Mouse (Mus musculus): ENCODE measurements around the gene Zfhx3.

Gene Zfhx3

DNA sequence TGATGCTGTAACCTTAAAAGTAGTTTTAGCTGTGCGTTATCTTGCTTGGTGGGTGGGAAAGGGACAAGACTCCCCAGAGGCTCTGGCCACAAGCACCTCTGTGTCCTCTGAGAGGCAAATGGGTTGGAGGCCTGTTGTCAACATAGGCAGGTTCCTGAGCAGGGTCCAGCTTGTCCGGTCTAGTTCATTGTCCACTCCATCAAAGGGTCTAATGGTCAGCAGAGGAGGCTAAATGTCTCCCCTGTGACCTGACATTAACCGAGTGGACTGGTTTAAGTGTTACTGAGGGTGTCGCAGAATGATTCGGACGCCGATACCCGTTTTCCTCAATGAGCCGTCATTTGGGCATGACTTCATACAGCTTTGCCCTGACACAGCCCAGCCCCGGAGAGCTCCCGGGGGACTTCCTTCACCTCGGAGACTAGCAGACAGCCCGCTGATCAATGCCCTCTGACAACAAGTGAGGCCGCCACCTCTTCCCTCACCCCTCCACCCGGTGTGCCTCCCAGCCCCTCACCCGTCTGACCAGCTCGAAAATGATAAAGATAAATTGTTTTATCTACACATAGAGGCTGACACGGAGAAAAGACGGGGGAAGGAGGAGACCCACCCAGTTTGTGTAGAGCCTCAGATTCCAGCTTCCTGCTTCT is 298.7 kb downstream of the Zfhx3 start:
- in situ Hi-C loops (cut with MboI, MseI): no loop called here

DNA sequence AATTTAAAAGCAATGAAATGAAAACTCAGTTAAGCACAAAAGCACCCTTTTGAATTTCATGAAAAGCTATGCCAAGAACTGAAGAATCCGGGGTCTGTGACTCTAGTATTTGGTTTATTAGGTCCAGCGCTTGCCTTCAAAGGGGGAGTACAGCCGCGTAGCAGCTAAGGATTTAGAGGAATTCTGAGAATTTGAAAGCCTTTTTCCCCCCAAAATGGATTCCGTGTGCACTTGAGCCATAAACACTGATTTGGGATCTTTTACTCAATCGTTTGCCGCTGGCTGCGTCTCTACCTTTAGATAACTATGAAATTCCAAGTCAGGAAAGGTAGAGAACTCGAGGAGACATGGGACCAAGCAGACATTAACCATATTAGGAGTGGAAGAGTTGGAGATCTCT is 300.8 kb downstream of the Zfhx3 start:
- in situ Hi-C loops (cut with MboI, MseI): no loop called here

DNA sequence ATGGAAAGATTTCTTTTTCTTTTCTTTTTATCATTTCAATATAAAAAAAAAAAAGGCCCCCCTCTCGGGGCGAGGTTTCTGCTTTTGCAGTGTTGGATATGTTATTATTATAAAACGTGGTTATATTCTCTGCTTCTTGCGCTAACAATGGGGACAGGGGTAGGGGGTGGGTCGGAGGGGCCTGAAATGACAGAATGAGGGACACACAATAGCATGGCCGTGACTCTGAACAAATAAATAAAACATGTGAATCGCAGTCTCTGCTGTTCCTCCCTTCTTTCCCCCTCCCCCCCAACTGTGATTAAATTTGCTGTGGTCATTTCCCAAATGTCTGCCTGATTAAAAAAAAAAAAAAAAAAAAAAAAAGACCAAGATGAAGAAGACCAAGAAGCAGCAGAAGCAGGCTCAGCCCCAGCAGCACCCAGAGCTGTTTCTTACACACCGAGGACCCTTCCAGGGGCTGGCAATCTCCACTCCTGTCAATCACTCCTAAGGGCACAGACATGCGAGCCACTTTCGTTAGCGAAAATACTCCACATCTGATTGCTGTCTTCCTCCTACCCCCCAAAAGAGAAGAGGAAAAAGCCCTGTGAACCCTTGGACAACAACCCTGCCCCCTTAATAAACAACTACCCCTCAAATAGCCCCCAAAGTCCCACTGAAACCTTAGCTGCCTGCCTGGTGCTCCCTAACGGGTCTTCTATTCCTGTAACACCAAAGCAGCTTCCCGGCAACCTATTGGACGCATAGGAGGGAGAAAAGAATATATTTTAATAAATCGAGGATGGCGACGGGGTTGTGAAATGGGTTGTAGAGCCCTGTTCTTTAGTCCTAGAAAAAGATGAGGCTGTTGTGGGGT is 302.4 kb downstream of the Zfhx3 start:
- in situ Hi-C loops (cut with MboI, MseI): no loop called here

DNA sequence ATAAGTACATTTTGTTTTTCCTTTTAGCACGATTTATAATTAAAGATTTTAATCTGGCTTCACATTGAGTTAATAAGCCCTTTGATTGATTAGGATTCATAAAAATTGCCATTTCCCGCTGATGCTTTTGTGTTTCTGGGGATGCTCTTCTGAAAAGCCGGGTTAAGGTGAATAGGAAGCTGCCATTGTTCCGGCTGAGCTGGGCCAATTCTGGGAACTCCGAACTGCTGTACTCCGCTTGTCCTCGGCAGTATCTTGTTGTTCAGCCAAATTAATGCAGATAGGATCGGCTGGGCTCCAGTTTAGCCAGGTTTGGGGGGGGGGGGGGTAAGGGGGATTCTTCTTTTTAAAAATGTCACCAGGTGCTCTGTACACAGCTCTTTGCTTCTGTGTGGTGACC is 303.1 kb downstream of the Zfhx3 start:
- in situ Hi-C loops (cut with MboI, MseI): no loop called here

DNA sequence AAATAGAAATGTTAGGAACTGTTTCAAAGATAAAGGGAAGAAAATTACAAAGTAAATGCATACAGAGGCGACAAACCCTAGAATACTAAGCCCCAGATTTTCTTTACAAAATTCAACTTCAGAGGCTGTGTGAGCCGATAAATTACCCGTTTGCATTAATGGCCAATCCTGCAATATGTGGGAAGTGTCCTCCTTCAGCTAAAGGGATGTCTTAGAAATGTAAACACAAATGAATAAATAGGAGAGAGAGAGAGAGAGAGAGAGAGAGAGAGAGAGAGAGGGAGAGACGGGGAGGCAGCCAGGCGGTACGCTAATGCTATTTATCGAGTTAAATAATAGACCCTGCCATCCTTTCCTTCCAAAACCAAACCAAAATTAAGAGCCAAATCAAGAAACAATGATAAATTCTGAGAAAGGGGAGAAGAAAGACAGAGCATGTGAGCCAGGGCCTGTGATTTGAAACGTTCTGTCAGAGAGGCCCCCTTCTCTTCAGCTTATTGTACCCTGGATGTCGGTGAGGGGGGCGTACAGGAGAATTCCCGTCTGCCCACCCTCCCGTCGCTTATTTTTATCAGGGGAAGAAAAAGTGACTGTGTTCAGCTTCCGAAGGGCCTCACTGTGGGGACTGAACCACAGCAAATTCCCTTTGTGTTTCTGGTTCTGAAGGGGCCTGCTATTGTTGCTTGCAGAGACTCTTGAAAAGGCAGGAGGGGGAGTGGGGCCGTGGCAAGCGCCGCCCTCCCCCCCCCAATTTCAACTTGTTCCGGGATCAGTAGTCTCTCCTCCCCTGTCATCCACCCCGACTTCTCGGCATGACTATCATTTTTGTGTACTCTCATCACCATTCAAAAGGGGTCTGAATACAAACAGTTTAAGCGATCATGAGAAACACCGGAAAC is 303.8 kb downstream of the Zfhx3 start:
- in situ Hi-C loops (cut with MboI, MseI): no loop called here

DNA sequence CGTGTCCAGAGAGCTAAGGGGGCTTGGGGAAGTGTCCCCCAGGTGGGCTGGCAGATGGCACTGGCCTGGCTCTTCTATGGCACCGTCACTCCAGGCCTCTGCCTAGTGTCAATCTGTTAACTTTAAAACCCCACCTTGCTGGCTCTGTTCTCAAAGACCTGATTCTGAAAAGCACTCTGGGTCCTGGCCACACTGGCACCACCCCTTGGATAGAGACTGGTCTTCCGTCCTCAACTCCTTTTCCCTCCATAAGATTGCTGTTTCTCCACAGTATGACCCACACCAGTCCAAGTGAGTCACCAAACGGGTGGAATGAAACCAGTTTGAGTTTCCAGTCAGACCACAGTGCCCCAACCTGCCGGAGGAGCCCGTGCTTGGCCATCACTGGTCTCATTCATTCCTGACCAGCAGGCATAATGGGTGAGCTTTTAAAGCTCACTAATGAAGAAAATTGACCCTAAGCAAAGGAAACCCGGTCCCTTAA is 304.5 kb downstream of the Zfhx3 start:
- in situ Hi-C loops (cut with MboI, MseI): no loop called here

DNA sequence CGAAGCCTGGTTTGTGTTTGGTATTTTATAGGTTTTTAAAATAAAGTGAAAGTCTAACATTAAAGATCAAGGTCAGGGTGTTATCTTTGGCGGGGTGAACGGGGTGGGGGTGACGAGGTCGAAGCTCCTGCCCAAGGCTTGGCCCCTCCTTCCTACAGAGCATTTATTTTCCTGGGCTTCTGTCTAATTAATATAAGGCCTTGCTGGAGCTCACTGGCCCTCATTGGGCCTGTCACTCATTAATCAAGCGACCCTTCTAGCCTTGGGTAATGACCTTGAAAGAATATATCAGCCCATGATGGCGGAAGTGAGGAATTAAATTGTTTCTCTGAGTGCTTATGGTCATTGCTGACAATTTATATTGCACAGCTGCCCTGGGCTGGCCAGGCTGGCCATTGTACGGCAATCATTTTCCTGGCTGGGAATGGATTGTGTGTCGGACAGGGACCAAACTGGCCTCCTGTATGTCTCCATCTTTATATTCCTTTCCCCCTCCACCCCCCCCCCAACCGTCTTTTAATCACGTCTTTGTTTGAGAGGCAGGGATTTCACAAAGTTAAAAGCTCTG is 322.2 kb downstream of the Zfhx3 start:
- in situ Hi-C loops (cut with MboI, MseI): loop anchor here (10.0 kb wide), 1 partner anchor 290 kb away; no protein-coding TSS in a partner anchor

DNA sequence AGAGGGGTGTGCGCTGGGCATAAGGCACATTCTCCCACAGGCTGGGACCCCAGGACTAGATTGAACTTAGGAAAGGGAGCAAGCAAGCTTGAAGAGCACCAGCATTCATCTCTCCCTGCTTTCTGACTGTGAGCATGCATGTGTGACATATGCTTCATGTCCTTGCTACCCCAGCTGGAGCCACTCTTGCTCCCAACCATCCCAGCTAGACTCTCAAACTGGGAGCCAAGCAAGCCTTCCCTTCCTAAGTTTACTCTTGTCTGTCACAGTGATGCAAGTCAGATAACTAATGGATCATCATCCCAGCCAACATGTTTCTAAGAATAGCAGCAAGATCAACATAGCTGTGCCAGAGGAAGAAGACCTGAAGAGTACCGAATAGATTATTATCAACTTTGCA is 335.5 kb downstream of the Zfhx3 start:
- in situ Hi-C loops (cut with MboI, MseI): no loop called here

DNA sequence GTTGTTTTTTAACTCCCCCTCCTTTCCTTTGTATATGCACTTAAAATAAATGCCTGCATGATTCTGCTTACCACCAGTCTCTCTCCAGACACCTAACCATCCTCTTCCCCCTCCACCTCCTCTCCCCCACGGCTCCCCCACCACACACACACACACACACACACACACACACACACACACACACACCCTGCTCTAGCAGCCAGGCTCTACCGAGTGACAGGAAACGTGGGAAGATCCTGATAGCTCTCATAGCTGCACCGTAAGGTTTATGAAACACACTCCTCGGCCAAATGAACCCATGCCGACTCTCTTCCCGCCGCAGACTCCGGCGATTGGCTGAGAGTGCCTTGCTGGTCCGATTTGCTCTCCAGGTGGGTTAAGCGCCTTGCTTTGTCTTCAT is 339.5 kb downstream of the Zfhx3 start:
- in situ Hi-C loops (cut with MboI, MseI): no loop called here

DNA sequence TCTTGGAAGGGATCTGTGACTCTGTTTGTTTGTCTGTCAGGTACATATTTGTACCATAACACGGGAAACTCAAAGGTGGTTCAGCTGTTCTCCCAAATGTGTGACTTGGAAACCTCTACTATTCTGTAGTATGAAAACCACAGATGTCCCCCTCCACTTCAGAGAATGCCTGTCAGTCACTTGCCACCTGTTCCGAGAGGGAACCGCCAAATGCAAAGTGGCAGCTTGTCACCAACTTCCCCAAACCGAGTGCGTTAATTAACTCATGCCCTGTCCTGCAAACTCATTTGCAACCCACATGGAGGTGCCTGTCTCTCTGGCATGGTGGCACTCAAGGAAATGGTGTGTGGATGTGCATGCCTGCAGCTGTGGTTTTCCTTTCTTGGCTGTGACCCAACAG is 343.7 kb downstream of the Zfhx3 start:
- in situ Hi-C loops (cut with MboI, MseI): no loop called here

DNA sequence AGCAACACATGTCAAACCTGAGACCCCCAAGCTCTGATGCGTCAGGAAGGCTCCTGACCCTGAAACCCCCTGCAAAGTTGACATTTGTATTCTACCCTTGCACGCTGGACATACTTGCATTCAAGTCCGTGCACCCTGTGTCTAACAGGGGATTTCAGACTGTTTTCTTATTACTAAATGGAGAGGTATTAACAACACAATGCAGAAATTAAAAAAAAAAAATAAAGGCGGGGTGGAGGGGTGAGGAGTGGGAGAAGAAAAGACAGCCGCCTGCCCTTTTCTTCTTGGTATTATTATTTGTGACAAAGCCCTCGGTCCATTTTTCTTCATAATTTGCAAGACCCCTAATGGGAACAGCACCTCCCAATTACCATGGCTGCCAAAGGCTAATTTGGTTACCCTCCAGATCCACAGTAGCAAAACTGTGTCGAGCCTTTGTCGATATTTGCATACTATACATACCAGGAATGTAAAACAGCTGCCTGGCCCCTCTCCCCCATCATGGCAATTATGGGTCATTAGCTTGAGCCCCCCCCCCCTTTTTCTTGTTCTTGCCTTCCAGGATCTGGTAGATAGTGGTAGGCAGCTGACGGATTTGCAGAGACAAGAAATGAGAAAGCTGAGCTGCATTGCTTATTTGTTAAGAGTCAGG is 358.6 kb downstream of the Zfhx3 start:
- in situ Hi-C loops (cut with MboI, MseI): no loop called here

DNA sequence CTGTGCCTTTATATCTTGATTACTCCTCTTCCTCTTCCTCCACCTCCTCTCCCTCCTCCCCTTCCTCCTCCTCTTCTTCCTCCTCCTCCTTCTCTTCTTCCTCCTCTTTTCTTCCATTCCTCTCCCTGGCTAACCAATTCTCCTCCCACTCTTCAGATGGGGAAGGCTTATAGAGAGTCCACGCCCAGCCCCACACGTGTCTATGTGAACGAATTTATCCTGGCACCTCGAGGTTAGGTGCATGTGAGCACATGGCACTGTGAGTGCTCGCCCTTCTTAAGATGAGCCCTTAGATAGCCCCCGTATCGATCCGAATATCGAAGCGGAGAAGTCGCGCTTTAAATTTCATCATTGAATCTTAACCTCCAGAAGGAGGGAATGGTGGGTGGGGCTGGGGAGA is 359.2 kb downstream of the Zfhx3 start:
- in situ Hi-C loops (cut with MboI, MseI): no loop called here

DNA sequence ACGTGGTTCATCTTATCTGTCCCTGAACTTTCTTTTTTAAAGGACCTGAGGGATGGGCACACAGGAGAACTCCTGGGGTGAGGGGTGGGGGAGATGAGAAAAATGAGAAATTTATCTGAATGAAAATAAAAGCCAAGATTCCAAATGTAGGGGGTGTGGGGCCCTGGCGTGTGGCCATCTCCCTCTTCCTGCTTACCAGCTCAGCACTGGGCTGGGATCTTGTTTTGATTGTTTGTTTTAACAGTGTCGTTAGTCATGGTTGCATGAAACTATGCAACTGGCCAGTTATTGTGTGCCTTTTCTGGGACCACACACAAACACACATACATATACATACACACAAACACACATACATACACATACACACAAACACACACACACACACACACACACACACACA is 362.9 kb downstream of the Zfhx3 start:
- in situ Hi-C loops (cut with MboI, MseI): no loop called here

DNA sequence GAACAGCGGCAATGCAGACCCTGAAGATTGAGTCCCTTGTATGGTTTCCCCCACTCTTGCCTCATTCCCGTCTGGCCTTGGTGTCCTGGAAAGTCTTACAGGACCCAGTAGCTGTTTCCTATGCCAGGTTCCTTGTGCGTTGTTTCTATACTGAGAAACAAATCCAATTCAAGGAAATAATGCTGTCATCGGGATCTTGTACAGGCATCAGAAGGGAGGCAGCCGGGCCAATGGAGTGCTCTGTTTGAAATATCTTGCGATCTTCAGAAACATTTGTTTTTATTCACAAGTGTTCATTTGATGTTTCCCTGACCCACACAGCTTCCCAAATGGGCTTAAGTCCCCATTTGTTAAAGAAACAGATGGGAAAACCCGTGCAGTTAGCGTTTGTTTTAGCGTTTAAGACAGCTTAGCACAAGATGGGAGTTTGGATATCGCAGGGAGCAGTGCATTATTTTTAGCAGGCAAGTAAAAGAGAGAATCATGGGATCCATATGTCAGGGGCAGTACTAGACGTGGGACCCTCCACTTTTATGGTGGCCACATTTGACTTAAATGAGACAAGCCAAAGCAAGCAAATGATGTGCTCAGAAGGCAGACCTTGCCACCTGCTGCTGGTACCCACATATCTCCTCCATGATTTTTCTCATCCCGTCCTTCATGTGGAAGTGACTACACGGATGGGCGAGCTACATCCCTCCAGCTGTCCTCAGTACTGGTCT is 367.2 kb downstream of the Zfhx3 start:
- in situ Hi-C loops (cut with MboI, MseI): no loop called here

DNA sequence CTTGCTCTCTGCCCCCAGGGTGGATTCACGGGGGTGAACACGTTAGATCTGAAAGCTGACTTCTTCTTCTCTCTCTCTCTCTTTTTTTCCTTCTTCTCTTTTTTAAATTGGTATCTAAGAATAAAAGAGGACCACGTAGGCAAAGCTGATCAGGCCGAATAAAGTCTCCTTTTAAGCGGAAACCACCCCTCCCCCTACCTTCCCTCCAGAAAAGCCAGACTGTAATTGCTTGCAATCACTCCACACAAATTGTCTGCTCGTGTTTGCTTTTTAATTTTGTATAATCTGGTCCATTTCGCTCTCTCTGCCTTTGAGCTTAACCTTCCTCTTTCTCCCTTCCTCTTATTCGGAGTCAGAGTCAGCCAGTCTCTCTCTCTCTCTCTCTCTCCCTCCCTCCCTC is 372.6 kb downstream of the Zfhx3 start:
- in situ Hi-C loops (cut with MboI, MseI): no loop called here

DNA sequence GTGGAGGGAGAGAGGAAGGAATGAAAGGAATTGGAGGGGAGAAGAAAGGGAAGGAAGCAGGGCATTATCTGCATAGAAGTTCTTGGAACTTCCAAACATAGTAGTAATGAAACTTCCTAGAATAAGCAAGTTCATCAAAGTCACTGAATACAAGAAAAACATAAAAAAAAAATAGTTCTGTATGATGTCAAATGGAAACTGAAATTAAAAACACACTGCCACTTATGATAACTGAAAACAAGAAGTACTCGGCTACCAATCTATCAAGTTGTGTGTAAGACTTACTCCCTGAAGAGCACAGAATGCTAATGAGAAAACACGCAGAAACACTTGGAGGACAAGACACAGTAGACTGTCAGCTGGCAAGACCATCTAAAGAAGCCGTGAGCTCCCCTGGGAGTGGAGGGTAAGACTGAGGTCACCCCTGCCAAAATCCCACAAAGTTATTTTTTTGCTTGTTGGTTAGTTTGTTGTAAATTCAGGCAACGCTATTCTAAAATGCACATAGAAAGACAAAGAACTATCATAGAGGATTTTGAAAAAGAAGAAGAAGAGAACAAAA is 375.2 kb downstream of the Zfhx3 start:
- in situ Hi-C loops (cut with MboI, MseI): no loop called here

DNA sequence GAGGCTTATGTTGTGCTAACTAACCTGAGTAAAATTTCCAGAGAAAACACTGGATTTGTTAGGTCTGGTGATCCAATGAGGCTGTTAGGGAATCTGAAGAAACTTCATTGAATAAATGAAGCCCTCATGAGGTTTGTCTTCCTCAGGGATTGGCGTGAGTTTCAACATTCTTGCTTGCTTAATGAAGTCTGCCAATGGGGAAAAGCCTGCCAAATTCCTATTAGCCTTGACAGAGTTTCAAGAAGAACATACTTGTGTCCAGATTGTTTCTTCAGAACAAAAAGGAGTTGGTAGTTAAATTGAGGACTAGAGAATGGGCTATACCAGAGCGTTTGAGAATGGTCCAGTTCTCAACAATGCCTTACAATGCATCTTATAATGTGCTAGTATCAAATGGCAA is 385.3 kb downstream of the Zfhx3 start:
- in situ Hi-C loops (cut with MboI, MseI): no loop called here

DNA sequence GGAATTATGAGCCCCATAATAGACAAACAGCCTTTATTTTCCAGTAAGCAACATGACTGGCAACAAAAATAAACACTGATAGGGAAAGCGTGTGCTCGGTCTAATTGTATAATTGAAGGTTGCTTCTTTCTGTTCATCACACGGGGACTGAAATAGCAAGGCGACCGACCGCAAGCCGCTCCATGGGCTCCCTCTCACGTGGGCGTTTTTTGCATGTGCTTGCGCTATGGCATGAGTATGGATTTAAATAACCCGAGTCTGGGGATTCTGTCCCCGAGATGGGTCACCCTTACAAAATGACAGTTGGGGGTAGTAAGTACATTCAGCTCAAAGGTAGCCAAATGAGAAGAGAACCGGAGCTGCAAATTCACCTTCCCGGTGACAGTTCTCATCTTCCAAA is 405.9 kb downstream of the Zfhx3 start:
- in situ Hi-C loops (cut with MboI, MseI): no loop called here

DNA sequence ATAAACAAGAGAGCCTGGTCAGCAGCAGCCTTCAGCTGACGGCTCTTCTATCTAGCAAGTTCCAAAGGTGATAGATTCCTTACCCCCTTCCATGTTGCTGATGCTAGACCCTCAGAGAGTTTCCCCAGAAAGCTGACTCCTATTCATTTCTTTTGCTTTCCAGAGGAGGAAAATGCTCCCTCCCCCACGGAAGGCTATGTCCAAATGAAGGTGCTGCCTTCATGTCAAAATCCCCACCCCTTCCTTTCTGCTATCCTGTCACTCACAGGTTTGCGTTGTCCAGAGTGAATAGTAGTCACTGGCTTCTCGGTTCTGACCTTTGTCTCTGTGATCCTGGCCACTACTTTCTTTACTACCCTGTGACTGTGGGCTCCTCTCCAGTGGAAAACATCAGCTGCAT is 406.3 kb downstream of the Zfhx3 start:
- in situ Hi-C loops (cut with MboI, MseI): no loop called here

DNA sequence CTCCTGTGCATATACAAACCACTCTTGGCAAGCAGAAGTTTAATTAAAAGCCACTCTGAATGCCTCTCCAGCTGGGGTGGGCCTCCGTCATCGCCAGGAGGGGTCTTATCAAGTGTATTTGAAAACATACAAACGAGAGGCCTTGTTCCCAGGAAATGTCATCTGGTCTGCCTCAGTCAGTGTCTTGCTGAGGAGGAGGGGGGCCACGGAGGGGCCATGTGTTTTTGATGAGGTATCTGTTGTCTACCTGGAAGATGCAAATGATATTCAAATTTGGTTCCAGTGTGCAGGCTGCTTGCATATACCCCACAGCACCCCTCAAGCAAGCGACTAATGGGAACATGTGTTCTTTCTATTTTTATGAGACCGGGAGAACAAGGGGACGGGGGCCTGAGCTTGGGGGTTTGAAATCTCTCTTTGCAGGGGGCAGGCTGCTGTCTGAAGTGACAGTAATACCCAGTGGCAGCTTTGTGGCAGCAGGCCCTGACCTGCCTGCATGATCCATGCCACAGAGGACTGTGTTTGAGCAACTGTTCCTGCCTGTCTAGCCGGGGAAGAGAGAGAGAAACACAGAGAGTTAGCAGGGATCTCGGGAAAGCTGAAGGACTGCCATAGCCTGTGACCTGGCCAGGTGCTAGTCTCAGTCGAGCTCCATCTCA is 412.8 kb downstream of the Zfhx3 start:
- in situ Hi-C loops (cut with MboI, MseI): no loop called here

Measured in T-helper 1 cell (primary cell).